Mouse (Mus musculus) stomach, postnatal 0 days (tissue): ENCODE measurements at regions not wholly inside any gene's neighbourhood (a gene's known extent, or its start where the extent isn't known, plus 50 kb on each side); places are given as distances from the start of the nearest gene placed in this dataset.

Experiments
- CTCF ChIP-seq: IDR thresholded peaks from 2 replicates; pipeline ENCODE4 v1.5.1; 2016; ENCODE audit warnings: antibody characterized with exemption, low read depth, mild to moderate bottlenecking, moderate library complexity
- EP300 ChIP-seq: optimal IDR thresholded peaks from 2 replicates; pipeline ENCODE3; 2016; ENCODE audit warnings: antibody characterized with exemption

DNA sequence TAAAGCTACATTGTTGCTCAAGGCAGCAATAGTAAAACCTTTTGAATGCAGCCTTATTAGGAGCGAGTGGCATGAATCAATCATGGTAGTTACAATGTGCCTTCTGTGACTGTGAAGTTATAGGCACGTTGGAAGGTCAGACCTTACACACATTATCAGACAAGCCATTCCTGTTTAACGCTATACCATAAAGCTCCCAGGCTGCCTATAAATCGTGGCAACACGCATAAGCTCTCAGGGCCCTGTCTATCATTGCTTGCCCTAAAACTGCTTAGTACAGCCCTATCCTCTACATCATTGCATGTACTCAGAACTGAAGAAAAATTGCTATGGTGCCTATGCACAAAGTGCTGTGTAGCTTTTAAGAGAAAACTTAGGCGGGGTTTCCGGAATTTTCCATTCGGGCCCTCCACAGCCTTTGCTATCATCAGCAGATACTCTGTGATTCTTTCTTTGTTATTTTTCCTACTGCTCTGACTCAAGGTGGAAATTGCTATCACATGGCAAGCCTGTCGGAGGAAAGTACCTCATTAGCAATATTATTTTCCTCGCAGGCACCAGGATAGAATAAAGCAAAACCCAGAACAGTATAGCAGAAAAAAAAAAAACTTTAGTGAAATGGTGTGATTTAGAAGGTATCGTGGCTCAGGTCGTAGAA is 162.7 kb upstream of the Gm17509 start:
- TF ChIP-seq CTCF (no peak), EP300 (no peak)
